14 mouse cellular contexts compared by ENCODE assay signal in the genomic region with DNA sequence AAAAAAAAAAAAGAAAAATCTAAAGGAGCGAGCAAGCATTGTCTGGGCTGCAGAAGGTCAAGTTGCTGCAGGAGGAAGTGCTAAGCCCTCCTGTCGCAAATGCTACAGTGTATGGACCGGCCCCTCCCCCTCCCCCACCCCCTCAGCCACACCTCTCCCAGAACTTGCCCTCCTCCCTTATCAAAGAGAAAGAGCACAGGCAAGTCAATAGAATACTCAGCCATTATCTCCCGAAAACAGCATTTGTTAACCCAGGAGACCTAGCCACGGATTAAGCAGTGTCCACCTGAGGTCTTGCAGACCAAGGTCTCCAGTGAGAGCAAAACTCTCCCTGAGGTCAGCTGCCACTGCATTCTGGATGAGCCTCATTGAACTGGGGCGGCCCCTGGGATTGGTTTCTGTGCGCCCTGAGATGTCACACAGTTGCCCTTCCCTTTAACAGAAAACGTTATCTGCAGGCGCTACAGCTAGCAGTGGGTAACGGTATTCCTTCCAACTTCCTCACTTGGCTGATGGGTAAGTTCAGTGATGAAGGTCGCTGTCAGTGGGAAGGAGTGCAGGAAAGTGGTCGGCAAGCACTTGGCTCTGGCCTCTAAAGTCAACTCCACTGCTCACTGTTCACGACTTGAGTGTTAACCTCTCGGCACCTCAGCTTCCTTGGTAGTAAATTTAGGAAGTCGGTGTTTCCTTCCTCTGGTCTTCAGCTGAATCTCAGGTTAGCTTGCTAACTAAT.
DNase-seq lines count a peak whose midpoint lies in the region; ATAC-seq and TF ChIP-seq lines count a peak whose summit lies in the region.
"Had no signal": no experiment of that assay in that cellular context is flagged by ENCODE, and none has a peak within 500 bp of the region (broad histone marks: within the 10 kb centered on the region; RNA-seq: fewer than 3 reads in every experiment).

No protein-coding gene starts in this region.

- H3K4me1 ChIP-seq in heart, embryonic 10.5 days: peaks cover 34% of the 10 kb centered on the region
- H3K4me1 ChIP-seq in heart, adult 2 months (ENCODE audit: control insufficient read depth, insufficient read depth, low read length): peaks cover 6% of the 10 kb centered on the region
- no peaks in the 10 kb centered on the region for H3K4me1 ChIP-seq in hindbrain, embryonic 14.5 days (replicated peaks; ENCODE audit: control insufficient read depth, insufficient read depth, low read length)
- no peaks in the 10 kb centered on the region for H3K4me1 ChIP-seq in cerebellum, adult 2 months (ENCODE audit: control insufficient read depth, insufficient read depth, low read length)

- no peak overlapping the region for H3K4me2 ChIP-seq in hindbrain, embryonic 14.5 days (replicated peaks)
- H3K4me2 ChIP-seq: lung, embryonic 15.5 days; neural tube, embryonic 15.5 days had no signal

- H3K27me3 ChIP-seq in heart, embryonic 10.5 days (ENCODE audit: insufficient read depth, poor library complexity, severe bottlenecking): no peaks in the 10 kb centered on the region
- no peaks in the 10 kb centered on the region for H3K27me3 ChIP-seq in heart, adult 2 months (ENCODE audit: control insufficient read depth, insufficient read depth, low read length)
- H3K27me3 ChIP-seq in hindbrain, embryonic 14.5 days (ENCODE audit: control insufficient read depth, insufficient read depth, low read length): no peaks in the 10 kb centered on the region
- H3K27me3 ChIP-seq in cerebellum, adult 2 months (ENCODE audit: control insufficient read depth, insufficient read depth, low read length): no peaks in the 10 kb centered on the region
- H3K27me3 ChIP-seq: lung, embryonic 15.5 days; neural tube, embryonic 15.5 days had no signal

- H3K36me3 ChIP-seq in heart, embryonic 10.5 days: no peaks in the 10 kb centered on the region
- H3K36me3 ChIP-seq in heart, adult 2 months (ENCODE audit: control insufficient read depth, insufficient read depth, low read length): no peaks in the 10 kb centered on the region
- H3K36me3 ChIP-seq in hindbrain, embryonic 14.5 days (replicated peaks; ENCODE audit: control insufficient read depth, insufficient read depth): no peaks in the 10 kb centered on the region
- H3K36me3 ChIP-seq: lung, embryonic 15.5 days; neural tube, embryonic 15.5 days had no signal

- no peak for DNase-seq in heart, embryonic 10.5 days (ENCODE audit: low spot score)
- DNase-seq in heart, adult 2 months: no peak
- DNase-seq in 416B (ENCODE audit: low read depth): peak; percentile 58
- peak; percentile 18 for DNase-seq in induced T-regulatory cell, adult 2 months (ENCODE audit: low read depth)
- DNase-seq in hindbrain, embryonic 14.5 days (ENCODE audit: low spot score): no peak
- DNase-seq in cerebellum, adult 2 months: no peak
- DNase-seq: cerebellum, postnatal 14 days; forebrain, postnatal 0 days; kidney, adult 8-10 months had no signal

- no peak overlapping the region for H3K9ac ChIP-seq in heart, adult 2 months (ENCODE audit: low read depth, low read length)
- H3K9ac ChIP-seq in hindbrain, embryonic 14.5 days: no peak overlapping the region
- H3K9ac ChIP-seq: forebrain, postnatal 0 days; lung, embryonic 15.5 days; neural tube, embryonic 15.5 days had no signal

- H3K79me2 ChIP-seq in heart, adult 2 months (replicated peaks; ENCODE audit: control insufficient read depth, insufficient read depth, low read length): no peaks in the 10 kb centered on the region

- 25% methylated on average over 15 of the region's 15 CpGs for WGBS in heart, embryonic 10.5 days
- WGBS in heart, adult 2 months: 42% methylated on average over 15 of the region's 15 CpGs
- 66% methylated on average over 15 of the region's 15 CpGs for WGBS in hindbrain, embryonic 14.5 days
- 77% methylated on average over 15 of the region's 15 CpGs for WGBS in cerebellum, adult 2 months

- peak overlapping the region; percentile 23; the same call in 1 of the 2 replicates for H3K4me3 ChIP-seq in heart, embryonic 10.5 days
- H3K4me3 ChIP-seq in heart, adult 2 months: no peak overlapping the region
- H3K4me3 ChIP-seq in hindbrain, embryonic 14.5 days (replicated peaks; ENCODE audit: low read length): no peak overlapping the region
- H3K4me3 ChIP-seq in cerebellum, adult 2 months (replicated peaks; ENCODE audit: insufficient read depth, low read depth, low read length): no peak overlapping the region
- H3K4me3 ChIP-seq: lung, embryonic 15.5 days; neural tube, embryonic 15.5 days had no signal

- no peak for TF ChIP-seq POLR2A in heart, adult 2 months (IDR thresholded peaks at IDR 0.05; ENCODE audit: insufficient read depth, low read depth, low read length)
- no peak for TF ChIP-seq POLR2A in cerebellum, adult 2 months (IDR thresholded peaks at IDR 0.05; ENCODE audit: borderline replicate concordance, insufficient read depth, low read length)

- no peaks in the 10 kb centered on the region for H3K9me3 ChIP-seq in heart, embryonic 10.5 days
- no peaks in the 10 kb centered on the region for H3K9me3 ChIP-seq in hindbrain, embryonic 14.5 days (ENCODE audit: control insufficient read depth, low read length)
- H3K9me3 ChIP-seq: lung, embryonic 15.5 days; neural tube, embryonic 15.5 days had no signal

- no peak for TF ChIP-seq CTCF in heart, adult 2 months (IDR thresholded peaks at IDR 0.05)
- TF ChIP-seq CTCF in cerebellum, adult 2 months (IDR thresholded peaks at IDR 0.05; ENCODE audit: borderline replicate concordance, insufficient read depth, low read depth, low read length): no peak

- peak overlapping the region; percentile 65; the same call in 1 of the 2 replicates for H3K27ac ChIP-seq in heart, embryonic 10.5 days
- no peak overlapping the region for H3K27ac ChIP-seq in heart, adult 2 months
- H3K27ac ChIP-seq in hindbrain, embryonic 14.5 days: no peak overlapping the region
- H3K27ac ChIP-seq in cerebellum, adult 2 months (ENCODE audit: insufficient read depth, low read length): no peak overlapping the region
- H3K27ac ChIP-seq: neural tube, embryonic 15.5 days had no signal

- peak; percentile 67 for ATAC-seq in megakaryocyte progenitor cell, adult 5-6 weeks (replicated peaks; ENCODE audit: poor library complexity)
- no peak for ATAC-seq in hindbrain, embryonic 14.5 days (ENCODE audit: low FRiP score)
- ATAC-seq in frontal cortex, adult (ENCODE audit: low TSS enrichment): no peak
- ATAC-seq: activated CD4-positive, CD25-positive, alpha-beta regulatory T cell, adult 4 months; forebrain, postnatal 0 days had no signal

- intact Hi-C loops in heart, adult 2 months (cut with DNase I): no loop called here

- no peak for TF ChIP-seq EP300 in heart, adult 2 months (IDR thresholded peaks at IDR 0.05; ENCODE audit: insufficient read depth, low read depth, low read length)

Comparison
In these comparisons a context has a peak if more than half of its experiments do, and no peak if none do; other contexts are left out.
1. DNase-seq: peak in 416B (single experiment) and induced T-regulatory cell, adult 2 months (single experiment); none in heart, embryonic 10.5 days (single experiment), heart, adult 2 months (0 of 2), hindbrain, embryonic 14.5 days (single experiment) and cerebellum, adult 2 months (0 of 2).